Mouse (Mus musculus) midbrain, postnatal 0 days (tissue): Measurements from ENCODE around the gene Gpr141. TPM values are rescaled to one million over a fixed set of nuclear protein-coding genes. Genes with fewer than 3 reads are reported as not detected.
"Not testable (repeated sequence)": the region's sequence is repeated elsewhere in the genome, so short reads cannot be mapped to it uniquely, and the experiment has no call there.

Experiments used
- ATAC-seq: fragments of 200-750 bp; cut with Nextera tagmentation; 2 replicates; pipeline ENCODE4 v1.8.0; 2017; ENCODE audit warnings: moderate number of reproducible peaks, mild to moderate bottlenecking, moderate TSS enrichment, moderate library complexity; ENCODE audit not compliant: low FRiP score
- DNase-seq: peaks from one replicate; pipeline ENCODE4 v3.0.0-alpha.2; 2015; ENCODE audit warnings: low spot score
- H3K27ac ChIP-seq: fragments of 300-500 bp; sonication (generic); 2 replicates; pipeline ENCODE4 v1.5.1; 2014; ENCODE audit warnings: low read depth, mild to moderate bottlenecking, low read length, mixed read lengths
- H3K27me3 ChIP-seq: fragments of 300-500 bp; sonication (generic); 2 replicates; pipeline ENCODE4 v1.6.1; 2014; ENCODE audit warnings: low read length, control low read depth, mixed read lengths; ENCODE audit not compliant: insufficient read depth
- H3K36me3 ChIP-seq: fragments of 300-500 bp; sonication (generic); 2 replicates; pipeline ENCODE4 v1.6.1; 2014; ENCODE audit warnings: low read length, control low read depth, mixed read lengths; ENCODE audit not compliant: insufficient read depth
- H3K4me1 ChIP-seq: fragments of 300-500 bp; sonication (generic); 2 replicates; pipeline ENCODE4 v1.6.1; 2014; ENCODE audit warnings: mild to moderate bottlenecking, control low read depth, antibody characterized with exemption, low read length, mixed read lengths; ENCODE audit not compliant: insufficient read depth
- H3K4me2 ChIP-seq: fragments of 300-500 bp; sonication (generic); 2 replicates; pipeline ENCODE4 v1.6.1; 2014; ENCODE audit warnings: low read depth, mild to moderate bottlenecking, low read length, mixed read lengths; ENCODE audit not compliant: poor library complexity, severe bottlenecking
- H3K4me3 ChIP-seq: fragments of 300-500 bp; sonication (generic); 2 replicates; pipeline ENCODE4 v1.5.1; 2014; ENCODE audit warnings: low read depth, mild to moderate bottlenecking, low read length, moderate library complexity
- H3K9ac ChIP-seq: fragments of 300-500 bp; sonication (generic); replicated peaks from 2 replicates; pipeline ENCODE4 v1.6.1; 2014; ENCODE audit warnings: mild to moderate bottlenecking, low read length, moderate library complexity, mixed read lengths; ENCODE audit not compliant: poor library complexity, severe bottlenecking
- H3K9me3 ChIP-seq: fragments of 300-500 bp; sonication (generic); 2 replicates; pipeline ENCODE4 v1.6.1; 2016; ENCODE audit warnings: low read length, control low read depth
- CTCF ChIP-seq: IDR thresholded peaks from 2 replicates; pipeline ENCODE4 v1.5.1; 2016; ENCODE audit warnings: antibody characterized with exemption, mild to moderate bottlenecking
- WGBS: fragments of 180-500 bp; shearing (Covaris S2); extraction: QIAGEN DNeasy Blood & Tissue Kit; methylation state at CpG from one replicate; pipeline ENCODE4 v1.1.7; 2014; 5-methylcytosine and 5-hydroxymethylcytosine counted together
- polyA plus RNA-seq: library from polyadenylated mRNA; unstranded; fragments of >200 nt; fragmentation: Nextera tagmentation; extraction: Ambion mirVana; gene quantifications from 2 replicates; pipeline ENCODE4 v1.2.1, GENCODE M21; 2015
- total RNA-seq: library from RNA; depleted of rRNA; stranded (reverse); fragments of >200 nt; gene quantifications from 2 replicates; pipeline ENCODE4 v1.2.3, GENCODE M21; 2014

The Gpr141 gene
- total and polyA plus RNA-seq, 2 experiments from 2014 or later, result 0.10 to 5.3 TPM

GRCm38 (mm10) chr13:19819243-19819642 is 4.8 kb downstream of the Gpr141 start:
- 49% methylated on average over 2 of the region's 2 CpGs for WGBS
- no peak overlapping the region for H3K27ac ChIP-seq
- TF ChIP-seq CTCF, result no peak

GRCm38 (mm10) chr13:19794942-19795341 is 29.1 kb downstream of the Gpr141 start:
- DNase-seq, result no peak
- no peaks in the 10 kb centered on the region for H3K27me3 ChIP-seq
- H3K4me1 ChIP-seq, result no peaks in the 10 kb centered on the region
- H3K4me2 ChIP-seq, result no peak overlapping the region
- no peaks in the 10 kb centered on the region for H3K36me3 ChIP-seq
- WGBS, result 80% methylated on average over 3 of the region's 3 CpGs
- no peak overlapping the region for H3K27ac ChIP-seq
- TF ChIP-seq CTCF, result no peak
- no peak overlapping the region for H3K9ac ChIP-seq
- no peak overlapping the region for H3K4me3 ChIP-seq
- no peak for ATAC-seq
- no peaks in the 10 kb centered on the region for H3K9me3 ChIP-seq

More at GRCm38 (mm10) chr13:19819243-19819642, 4.8 kb downstream of the Gpr141 start:
- Histone ChIP-seq H3K4me1 (no peaks in the 10 kb centered on the region), H3K9ac (no peak overlapping the region), H3K27me3 (no peaks in the 10 kb centered on the region), H3K36me3 (no peaks in the 10 kb centered on the region), H3K4me2 (no peak overlapping the region), H3K4me3 (no peak overlapping the region), H3K9me3 (no peaks in the 10 kb centered on the region)
- no peak for ATAC-seq
- no peak for DNase-seq

- Histone ChIP-seq H3K27me3 (no peaks in the 10 kb centered on the region), H3K4me3 (no peak overlapping the region), H3K9ac (no peak overlapping the region), H3K27ac (no peak overlapping the region), H3K9me3 (no peaks in the 10 kb centered on the region), H3K4me1 (no peaks in the 10 kb centered on the region), H3K36me3 (no peaks in the 10 kb centered on the region), H3K4me2 (no peak overlapping the region)
- TF ChIP-seq CTCF, result no peak
- no peak for DNase-seq
- ATAC-seq, result no peak
- 66% methylated on average over 6 of the region's 6 CpGs for WGBS
Measured at GRCm38 (mm10) chr13:19794486-19794885, 29.6 kb downstream of the Gpr141 start.

- ATAC-seq, result no peak
Measured at GRCm38 (mm10) chr13:19793761-19794160, 30.3 kb downstream of the Gpr141 start.

GRCm38 (mm10) chr13:19787946-19788345 is 36.1 kb downstream of the Gpr141 start:
- 38% methylated on average over 1 of the region's 1 CpGs for WGBS
- not testable (repeated sequence) for H3K9ac ChIP-seq, ATAC-seq, DNase-seq, H3K9me3 ChIP-seq, H3K4me1 ChIP-seq, H3K4me3 ChIP-seq, H3K36me3 ChIP-seq, H3K4me2 ChIP-seq, H3K27ac ChIP-seq, H3K27me3 ChIP-seq

More at GRCm38 (mm10) chr13:19793761-19794160, 30.3 kb downstream of the Gpr141 start:
- no peak overlapping the region for H3K27ac ChIP-seq
- no peak for DNase-seq
- 48% methylated on average over 4 of the region's 4 CpGs for WGBS
- H3K4me1 ChIP-seq, result no peaks in the 10 kb centered on the region
- H3K27me3 ChIP-seq, result no peaks in the 10 kb centered on the region
- no peaks in the 10 kb centered on the region for H3K36me3 ChIP-seq
- no peaks in the 10 kb centered on the region for H3K9me3 ChIP-seq
- H3K9ac ChIP-seq, result no peak overlapping the region
- no peak overlapping the region for H3K4me3 ChIP-seq
- no peak for TF ChIP-seq CTCF
- H3K4me2 ChIP-seq, result no peak overlapping the region

- TF ChIP-seq CTCF, result peak; percentile 36; the same call in 1 of the 2 replicates
- H3K4me3 ChIP-seq, result no peak overlapping the region
- DNase-seq, result no peak
- ATAC-seq, result no peak
- H3K27ac ChIP-seq, result no peak overlapping the region
- no peaks in the 10 kb centered on the region for H3K36me3 ChIP-seq
- no peak overlapping the region for H3K4me2 ChIP-seq
- H3K9ac ChIP-seq, result no peak overlapping the region
- no peaks in the 10 kb centered on the region for H3K4me1 ChIP-seq
- no peaks in the 10 kb centered on the region for H3K27me3 ChIP-seq
- 72% methylated on average over 1 of the region's 1 CpGs for WGBS
- H3K9me3 ChIP-seq, result no peaks in the 10 kb centered on the region
Measured at GRCm38 (mm10) chr13:19770163-19770562, 53.9 kb downstream of the Gpr141 start.
